Mouse (Mus musculus): ENCODE measurements at regions not wholly inside any gene's neighbourhood (a gene's known extent, or its start where the extent isn't known, plus 50 kb on each side); places are given as distances from the start of the nearest gene placed in this dataset.

DNA sequence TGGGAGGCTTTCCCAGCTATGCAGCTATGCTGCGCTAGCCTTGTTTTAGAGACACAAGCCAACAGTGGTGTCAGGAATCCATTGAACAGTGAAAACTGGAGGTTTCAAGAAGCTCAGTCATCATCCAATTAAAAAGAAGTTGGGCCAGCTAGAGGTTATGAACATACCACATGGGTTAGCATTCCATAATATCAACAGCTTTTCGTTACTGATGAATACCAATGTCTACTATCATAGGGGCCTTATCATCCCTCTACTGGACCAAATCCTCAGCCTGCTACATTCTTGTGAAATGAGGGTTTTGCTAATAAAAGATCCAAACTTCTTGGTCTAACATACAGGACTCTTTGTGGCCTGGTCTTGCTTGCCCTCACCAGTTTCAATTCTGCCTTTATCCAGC is 124.8 kb upstream of the Fam78b start:
- TF ChIP-seq POLR2A (IDR thresholded peaks at IDR 0.05; ENCODE audit: control insufficient read depth, extremely low read depth, insufficient read depth, low read length, poor library complexity): no peak
- no peak for TF ChIP-seq CTCF (IDR thresholded peaks at IDR 0.05; ENCODE audit: borderline replicate concordance, control insufficient read depth, extremely low read depth, insufficient read depth, low read length, poor library complexity)
